In the genomic region with DNA sequence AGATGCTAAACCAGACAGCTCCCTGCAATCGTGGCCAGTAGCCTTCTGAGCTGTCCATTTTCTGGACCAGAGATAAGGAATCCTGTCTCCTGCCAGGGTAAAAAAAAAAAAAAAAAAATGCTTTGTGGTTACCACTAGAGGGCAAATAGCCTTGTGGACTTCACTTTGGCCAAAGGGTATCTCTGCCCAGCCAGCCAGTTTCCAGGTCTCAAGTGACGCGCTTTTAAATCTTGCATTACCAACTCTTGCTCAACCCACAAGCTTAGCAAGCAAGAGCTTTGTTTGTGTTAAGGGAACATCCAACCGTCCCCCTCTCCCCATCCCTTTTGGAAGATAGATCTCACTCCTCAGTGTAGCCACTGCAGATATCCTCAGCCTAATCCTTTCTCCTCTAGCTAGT, we compare ENCODE assay signal across 10 mouse cellular contexts. TPM values are rescaled to one million over a fixed set of nuclear protein-coding genes. Genes with fewer than 3 reads are reported as not detected.
A peak's percentile ranks its signal among the peaks of the same experiment; 100 is the strongest.
DNase-seq lines count a peak whose midpoint lies in the region; ATAC-seq and TF ChIP-seq lines count a peak whose summit lies in the region.
"Had no signal": no experiment of that assay in that cellular context is flagged by ENCODE, and none has a peak within 500 bp of the region (broad histone marks: within the 10 kb centered on the region; RNA-seq: fewer than 3 reads in every experiment).

No protein-coding gene starts in this region.

- H3K9me3 ChIP-seq in kidney, embryonic 16.5 days (ENCODE audit: low read length): no peaks in the 10 kb centered on the region
- no peaks in the 10 kb centered on the region for H3K9me3 ChIP-seq in lung, embryonic 14.5 days (ENCODE audit: low read depth, low read length)

- H3K27ac ChIP-seq in kidney, embryonic 16.5 days (ENCODE audit: low read length): no peak overlapping the region
- no peak overlapping the region for H3K27ac ChIP-seq in lung, embryonic 14.5 days (ENCODE audit: low read depth)

- DNase-seq in kidney, adult 11 months: peak; percentile 28
- peak; percentile 53 for DNase-seq in ZHBTc4 (ENCODE audit: low read depth, low spot score)
- peak; percentile 4 for DNase-seq in forelimb bud, embryonic 11.5 days (ENCODE audit: low read depth, low spot score)
- DNase-seq in lung, embryonic 14.5 days: peak; percentile 68
- DNase-seq in left cerebral cortex, postnatal 36 days (ENCODE audit: low spot score in 2 of 2): no peak
- DNase-seq in layer of hippocampus, adult 9-11 months: no peak

- H3K9ac ChIP-seq in kidney, embryonic 16.5 days (replicated peaks; ENCODE audit: low read length): no peak overlapping the region
- peak overlapping the region; percentile 23; the same call in 1 of the 2 replicates for H3K9ac ChIP-seq in lung, embryonic 14.5 days

- H3K36me3 ChIP-seq in kidney, embryonic 16.5 days (ENCODE audit: insufficient read depth, low read length): no peaks in the 10 kb centered on the region
- H3K36me3 ChIP-seq in lung, embryonic 14.5 days (ENCODE audit: insufficient read depth): no peaks in the 10 kb centered on the region

- H3K27me3 ChIP-seq in kidney, embryonic 16.5 days (ENCODE audit: insufficient read depth, low read length): no peaks in the 10 kb centered on the region
- no peaks in the 10 kb centered on the region for H3K27me3 ChIP-seq in lung, embryonic 14.5 days (ENCODE audit: insufficient read depth, low read length)

- H3K4me2 ChIP-seq in kidney, embryonic 16.5 days (replicated peaks; ENCODE audit: low read depth, low read length): no peak overlapping the region
- H3K4me2 ChIP-seq in lung, embryonic 14.5 days: no peak overlapping the region

- intact Hi-C loops in left cerebral cortex, postnatal 36 days (cut with DNase I): no loop called here

- 13% methylated on average over 4 of the region's 4 CpGs for WGBS in kidney, embryonic 16.5 days
- WGBS in lung, embryonic 14.5 days: 6% methylated on average over 4 of the region's 4 CpGs

- no peaks in the 10 kb centered on the region for H3K4me1 ChIP-seq in kidney, embryonic 16.5 days (ENCODE audit: insufficient read depth, low read length)
- H3K4me1 ChIP-seq in lung, embryonic 14.5 days (ENCODE audit: insufficient read depth): no peaks in the 10 kb centered on the region

- no peak overlapping the region for H3K4me3 ChIP-seq in kidney, embryonic 16.5 days (ENCODE audit: low read length)
- no peak overlapping the region for H3K4me3 ChIP-seq in lung, embryonic 14.5 days (ENCODE audit: low read depth, low read length)

- no peak for ATAC-seq in kidney, embryonic 16.5 days (ENCODE audit: low FRiP score, low TSS enrichment)
- ATAC-seq in lung, embryonic 14.5 days (ENCODE audit: insufficient read depth): no peak
- no peak for ATAC-seq in monocyte, adult 5-6 weeks (replicated peaks; ENCODE audit: insufficient number of reproducible peaks, low FRiP score, low TSS enrichment, poor library complexity, severe bottlenecking)

- peak; percentile 60 for TF ChIP-seq CTCF in lung, embryonic 14.5 days (IDR thresholded peaks at IDR 0.05; ENCODE audit: low read depth)

RNA-seq across cellular contexts. Expression of a gene that starts 23.5 kb away (rescaled TPM):
- polyA plus RNA-seq in kidney, embryonic 16.5 days (2015; fragmentation: Nextera tagmentation; extraction: Ambion mirVana): 5.7 and 13.7 TPM in 2 replicates
- polyA plus RNA-seq in lung, embryonic 14.5 days (2014; fragmentation: Nextera tagmentation; extraction: Ambion mirVana): 8.3 and 8.4 TPM in 2 replicates
- total RNA-seq in monocyte, adult 5-6 weeks (2017): not detected in 3 replicates
- 10 to 100 TPM; 41.7 to 44.6 TPM for total RNA-seq in left cerebral cortex, postnatal 36 days (2021)
- total RNA-seq: hematopoietic stem cell, adult 5-6 weeks; neutrophil, adult 5-6 weeks had no signal

Comparison
In these comparisons a context has a peak if more than half of its experiments do, and no peak if none do; other contexts are left out.
1. DNase-seq: peak in kidney, adult 11 months (single experiment), ZHBTc4 (single experiment), forelimb bud, embryonic 11.5 days (single experiment) and lung, embryonic 14.5 days (single experiment); none in left cerebral cortex, postnatal 36 days (0 of 2) and layer of hippocampus, adult 9-11 months (single experiment).
2. RNA of a gene that starts 23.5 kb away (total RNA-seq): 41.7 to 44.6 TPM in left cerebral cortex, postnatal 36 days; not detected in monocyte, adult 5-6 weeks; every median in the first group is over 10 times any median in the second.